Mouse (Mus musculus) thymus, postnatal 4 days (tissue): Measurements from ENCODE around the gene Rbfox3.

Experiments used
- DNase-seq: peaks from one replicate; pipeline ENCODE4 v3.0.0; 2021

Rbfox3 gene

DNA sequence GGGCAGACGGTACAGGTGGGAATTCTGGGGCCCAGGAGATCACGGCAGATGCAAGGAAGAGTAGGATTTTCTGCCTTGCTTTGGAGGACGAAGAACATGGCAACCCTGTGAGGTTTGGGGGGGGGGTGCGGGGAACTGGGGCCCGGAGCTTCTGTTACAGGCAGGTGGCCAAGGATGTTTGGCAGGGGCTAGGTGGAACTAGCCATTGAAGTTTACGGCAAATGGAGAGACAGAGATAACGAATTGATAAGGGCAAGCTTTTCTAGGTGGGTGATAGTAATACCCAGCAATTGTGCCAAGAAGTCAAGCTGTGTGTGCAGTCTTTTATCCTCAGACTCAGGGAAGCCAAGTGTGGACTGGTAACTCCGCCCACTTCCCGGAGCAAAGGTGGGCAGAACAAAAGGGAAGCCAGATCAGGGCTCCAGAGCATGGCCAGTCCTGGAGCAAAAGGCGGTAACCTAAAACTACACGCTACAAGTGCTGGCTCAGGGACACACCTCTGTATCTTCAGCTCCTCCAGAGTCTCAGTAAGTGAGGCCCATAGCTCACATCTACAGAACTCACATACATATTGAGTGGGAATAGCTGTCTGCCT lies 443.9 kb downstream of the Rbfox3 start:
- DNase-seq = peak; percentile 61

DNA sequence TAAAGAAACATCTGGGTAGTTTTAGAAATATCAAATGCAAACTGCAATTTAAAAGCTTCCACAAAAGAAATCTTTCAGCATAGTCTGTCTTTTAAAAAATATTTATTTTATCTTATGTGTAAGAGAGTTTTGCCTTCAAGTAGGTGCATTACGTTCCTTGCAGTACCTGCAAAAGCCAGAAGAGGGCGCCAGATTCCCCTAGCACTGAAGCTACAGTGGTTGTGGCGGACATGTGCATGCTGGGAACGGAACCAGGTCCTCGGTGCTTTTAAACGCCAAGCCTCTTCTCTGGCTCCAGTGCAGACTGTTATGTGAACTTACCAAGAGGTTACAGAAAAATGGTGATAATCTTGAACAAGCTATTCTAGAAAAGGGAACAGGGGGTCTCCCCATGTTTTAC lies 451.1 kb downstream of the Rbfox3 start:
- DNase-seq = peak; percentile 76

GRCm38 (mm10) chr11:118459536-118459935 lies 451.9 kb downstream of the Rbfox3 start:
- DNase-seq = no peak

DNA sequence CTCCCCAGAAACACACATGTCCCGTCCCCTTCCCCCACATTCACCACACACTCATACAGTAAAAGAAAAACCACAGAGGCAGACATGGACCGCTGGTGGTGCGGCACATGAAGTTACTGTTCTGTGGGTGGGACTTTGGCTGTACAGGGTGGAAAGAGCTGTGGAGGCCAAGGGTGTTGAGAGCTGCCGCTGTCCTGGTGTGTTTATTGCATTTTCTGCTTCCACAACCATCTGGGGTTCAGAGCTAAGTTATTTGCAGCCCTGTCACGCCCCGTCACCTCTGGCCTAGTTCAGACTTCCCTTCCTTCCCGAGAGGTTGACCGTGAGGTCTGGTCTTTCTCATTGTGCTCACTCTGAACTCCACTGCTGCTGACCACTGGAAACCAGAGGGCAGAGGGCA lies 452.3 kb downstream of the Rbfox3 start:
- peak; percentile 48 for DNase-seq

DNA sequence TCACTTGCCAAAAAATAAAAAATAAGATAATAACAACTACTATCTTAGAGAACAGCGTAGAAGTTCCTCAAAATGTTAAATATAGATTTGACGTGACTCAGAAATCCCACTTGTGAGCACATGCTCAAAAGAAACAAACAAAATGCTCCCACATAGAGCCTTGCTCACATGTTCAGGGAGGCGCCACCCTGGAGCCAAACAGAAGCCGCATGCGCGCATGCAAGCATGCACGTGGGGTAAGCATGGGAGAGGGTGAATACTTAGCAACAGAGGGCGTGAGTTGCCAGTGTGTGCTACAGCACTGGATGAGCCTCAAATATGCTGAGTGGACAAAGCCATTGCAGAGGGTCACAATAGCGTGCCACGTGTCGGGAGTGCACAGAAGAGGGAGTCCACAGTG lies 454.5 kb downstream of the Rbfox3 start:
- DNase-seq = no peak

- no peak for DNase-seq
Measured at GRCm38 (mm10) chr11:118455788-118456187, 455.6 kb downstream of the Rbfox3 start.

- no peak for DNase-seq
Measured at GRCm38 (mm10) chr11:118453886-118454671, 457.3 kb downstream of the Rbfox3 start.

GRCm38 (mm10) chr11:118452955-118453354 lies 458.4 kb downstream of the Rbfox3 start:
- DNase-seq = no peak

- DNase-seq = no peak
Measured at GRCm38 (mm10) chr11:118451211-118451610, 460.2 kb downstream of the Rbfox3 start.

DNA sequence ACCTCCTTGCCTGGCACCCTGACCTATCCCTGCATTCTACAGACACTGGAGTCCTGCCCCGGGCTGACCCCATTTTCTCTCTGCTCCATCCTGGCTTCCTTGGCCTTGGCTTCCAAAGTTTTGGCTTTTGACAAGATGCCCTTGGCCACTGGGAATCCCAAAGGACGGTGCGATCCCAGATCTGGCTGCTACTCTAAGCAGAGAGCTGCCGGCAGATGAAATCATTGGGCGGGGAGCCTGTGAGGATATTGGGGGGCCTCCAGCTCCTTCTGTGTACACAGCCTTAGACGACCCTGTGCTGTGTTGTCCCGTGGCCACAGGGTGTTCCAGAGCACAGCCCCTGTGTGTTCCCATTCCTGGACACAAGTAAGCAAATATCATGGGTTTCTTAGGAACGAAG lies 463.0 kb downstream of the Rbfox3 start:
- no peak for DNase-seq

- DNase-seq = no peak
Measured at GRCm38 (mm10) chr11:118447346-118447745, 464.1 kb downstream of the Rbfox3 start.

GRCm38 (mm10) chr11:118445843-118446242 lies 465.6 kb downstream of the Rbfox3 start:
- DNase-seq = peak; percentile 84

DNA sequence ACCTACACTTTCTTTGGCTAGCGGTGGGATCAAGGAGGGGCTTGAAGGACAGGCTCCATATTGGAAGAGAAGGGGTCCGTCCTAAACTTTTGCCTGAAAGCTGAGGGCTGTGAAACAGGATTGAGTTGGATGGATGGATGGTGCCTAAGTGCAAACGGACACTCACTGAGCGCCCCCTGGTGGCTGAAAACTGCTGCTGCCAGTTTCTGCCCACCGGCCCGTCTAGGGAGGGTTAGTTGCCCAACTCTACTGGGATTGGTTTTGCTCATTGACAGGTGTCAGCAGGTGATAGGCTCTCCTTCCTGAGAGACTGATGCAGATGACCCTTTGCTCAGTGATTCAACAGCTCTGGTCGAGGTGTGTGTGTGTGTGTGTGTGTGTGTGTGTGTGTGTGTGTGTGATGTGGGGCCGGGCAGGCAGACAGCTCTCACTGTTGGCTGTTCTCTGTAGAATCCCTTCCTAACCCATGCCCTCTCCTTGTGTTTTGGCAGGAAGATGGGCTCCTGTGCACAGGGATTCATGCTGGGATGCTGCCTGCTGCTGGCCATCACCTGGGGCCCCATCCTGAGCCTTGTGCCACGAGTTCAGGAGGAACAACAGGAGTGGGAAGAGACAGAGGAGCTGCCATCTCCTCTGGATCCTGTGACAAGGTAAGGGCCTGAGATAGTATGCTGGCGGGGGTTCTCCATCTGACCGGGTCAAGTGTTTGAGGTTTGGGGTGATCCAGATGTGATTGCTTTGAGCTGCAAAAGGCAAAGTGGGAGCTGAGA lies 468.0 kb downstream of the Rbfox3 start:
- peak; percentile 90 for DNase-seq

DNA sequence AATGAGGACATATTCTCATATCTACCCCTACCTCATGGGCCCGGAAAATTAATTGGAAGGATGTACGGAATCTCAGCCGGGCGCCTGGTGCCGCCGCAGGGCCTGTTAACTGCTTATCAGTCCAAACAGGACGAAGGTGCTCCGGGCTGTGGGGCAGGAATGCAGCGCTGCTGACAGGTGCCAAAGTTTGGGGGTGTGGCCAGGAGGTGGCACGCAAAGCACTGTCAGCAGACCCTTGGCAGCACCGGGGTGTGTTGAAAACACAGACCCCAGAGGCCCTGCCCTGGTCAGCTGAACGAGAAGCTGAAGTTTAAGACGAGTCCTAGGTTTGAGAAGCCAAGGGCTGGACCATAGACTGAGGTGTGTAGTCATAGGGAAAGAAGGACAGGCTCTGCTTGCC lies 468.7 kb downstream of the Rbfox3 start:
- DNase-seq = no peak
